Mouse (Mus musculus): ENCODE data around the gene Olfr196. TPM values are rescaled to one million over a fixed set of nuclear protein-coding genes. Genes with fewer than 3 reads are reported as not detected.
"Not testable (repeated sequence)": the region's sequence is repeated elsewhere in the genome, so short reads cannot be mapped to it uniquely, and the experiment has no call there.

Gene Olfr196
- not detected in 2 replicates for polyA plus RNA-seq (2015; fragmentation: Nextera tagmentation; extraction: Ambion mirVana)

DNA sequence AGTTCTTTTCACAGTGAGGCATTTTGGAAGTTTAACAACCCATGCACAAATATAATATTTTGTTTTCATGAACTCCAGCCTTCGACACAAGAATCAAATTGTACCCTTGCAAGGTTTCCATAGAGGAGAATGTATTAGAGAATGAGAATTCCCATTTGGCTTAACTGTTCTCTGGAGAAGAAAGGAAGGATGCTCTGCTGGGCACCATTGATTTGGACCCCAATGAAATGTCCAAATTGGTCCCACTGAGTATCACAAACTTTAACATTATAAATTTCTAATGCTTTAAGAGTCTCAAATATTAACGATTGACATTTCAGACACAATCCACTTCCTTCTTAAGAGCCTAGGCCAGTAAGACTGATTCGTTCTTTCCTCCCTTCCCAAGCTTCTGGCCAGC, at the start of gene Olfr196:
Gene Olfr196, minus strand, starts transcription at position 101 of the 400 bp plus-strand sequence.
- H3K4me2 ChIP-seq = no peak within 1 kb of the TSS
- H3K27me3 ChIP-seq = no peaks in the 10 kb centered on the region
- H3K27ac ChIP-seq = no peak within 1 kb of the TSS
- H3K36me3 ChIP-seq = no peaks in the 10 kb centered on the region
- no peak for ATAC-seq (replicated peaks; ENCODE audit: low FRiP score)
- H3K9ac ChIP-seq = no peak within 1 kb of the TSS
- 67% methylated on average over 3 of the region's 3 CpGs for WGBS
- H3K4me1 ChIP-seq = no peaks in the 10 kb centered on the region
- H3K9me3 ChIP-seq (replicated peaks) = no peaks in the 10 kb centered on the region
- H3K4me3 ChIP-seq (replicated peaks) = no peak within 1 kb of the TSS

- not testable (repeated sequence) for H3K36me3 ChIP-seq; H3K9ac ChIP-seq; H3K4me2 ChIP-seq; H3K9me3 ChIP-seq (replicated peaks); H3K27ac ChIP-seq; ATAC-seq (replicated peaks; ENCODE audit: low FRiP score); H3K27me3 ChIP-seq; H3K4me1 ChIP-seq; H3K4me3 ChIP-seq (replicated peaks)
- 73% methylated on average over 1 of the region's 1 CpGs for WGBS
These were observed 49.4 kb upstream of the Olfr196 start, which contains the start of gene Olfr199 for GRCm38 (mm10) chr16:59219667-59220066. Gene Olfr199, minus strand, starts transcription at chr16:59219767.

GRCm38 (mm10) chr16:59217861-59218260, 47.6 kb upstream of the Olfr196 start:
- not testable (repeated sequence) for H3K9me3 ChIP-seq (replicated peaks); H3K4me3 ChIP-seq (replicated peaks); H3K27ac ChIP-seq; H3K36me3 ChIP-seq; H3K4me2 ChIP-seq; H3K9ac ChIP-seq; H3K4me1 ChIP-seq; ATAC-seq (replicated peaks; ENCODE audit: low FRiP score); H3K27me3 ChIP-seq
- WGBS = 80% methylated on average over 3 of the region's 3 CpGs

GRCm38 (mm10) chr16:59203433-59203832, 33.2 kb upstream of the Olfr196 start, which contains the start of gene Olfr198:
Gene Olfr198, minus strand, starts transcription at chr16:59203533.
- not testable (repeated sequence) for ATAC-seq (replicated peaks; ENCODE audit: low FRiP score)

DNA sequence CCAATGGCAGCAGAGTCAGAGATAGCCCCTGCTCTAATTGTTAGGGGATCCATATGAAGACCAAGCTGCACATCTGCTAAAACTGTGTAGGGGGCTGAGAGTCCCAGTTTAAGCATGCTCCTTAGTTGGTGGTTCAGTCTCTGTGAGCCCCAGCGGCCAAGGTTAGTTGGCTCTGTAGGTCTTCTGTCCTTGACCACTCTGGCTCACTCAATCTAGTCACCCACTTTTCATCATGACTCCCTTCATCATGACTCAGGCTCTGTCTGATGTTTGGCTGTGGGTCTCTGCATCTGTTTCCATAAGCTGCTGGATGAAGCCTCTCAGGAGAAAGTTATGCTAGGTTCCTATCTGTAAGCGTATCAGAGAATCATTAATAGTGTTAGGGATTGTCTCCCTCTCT, 18.3 kb downstream of the Olfr196 start:
- 89% methylated on average over 2 of the region's 2 CpGs for WGBS
- Histone ChIP-seq H3K27ac (no peak overlapping the region), H3K4me3 (replicated peaks) (no peak overlapping the region)

More at GRCm38 (mm10) chr16:59203433-59203832, 33.2 kb upstream of the Olfr196 start, which contains the start of gene Olfr198:
- not testable (repeated sequence) for H3K27ac ChIP-seq; H3K4me3 ChIP-seq (replicated peaks); H3K9me3 ChIP-seq (replicated peaks); H3K4me2 ChIP-seq; H3K36me3 ChIP-seq; H3K9ac ChIP-seq; H3K27me3 ChIP-seq; H3K4me1 ChIP-seq
- 71% methylated on average over 1 of the region's 1 CpGs for WGBS

GRCm38 (mm10) chr16:59146746-59147145, 23.5 kb downstream of the Olfr196 start, which contains the start of gene Olfr195:
Gene Olfr195, plus strand, starts transcription at chr16:59147046.
- Histone ChIP-seq H3K4me2 (no peak within 1 kb of the TSS), H3K9ac (no peak within 1 kb of the TSS), H3K36me3 (no peaks in the 10 kb centered on the region), H3K9me3 (replicated peaks) (no peaks in the 10 kb centered on the region), H3K4me1 (no peaks in the 10 kb centered on the region), H3K4me3 (replicated peaks) (no peak within 1 kb of the TSS), H3K27me3 (no peaks in the 10 kb centered on the region), H3K27ac (no peak within 1 kb of the TSS)
- 98% methylated on average over 1 of the region's 1 CpGs for WGBS
- no peak for ATAC-seq (replicated peaks; ENCODE audit: low FRiP score)

More for the DNA sequence above, 18.3 kb downstream of the Olfr196 start:
- H3K9ac ChIP-seq = no peak overlapping the region
- H3K4me1 ChIP-seq = no peaks in the 10 kb centered on the region
- no peak for ATAC-seq (replicated peaks; ENCODE audit: low FRiP score)
- H3K36me3 ChIP-seq = no peaks in the 10 kb centered on the region
- H3K27me3 ChIP-seq = no peaks in the 10 kb centered on the region
- H3K9me3 ChIP-seq (replicated peaks) = no peaks in the 10 kb centered on the region
- H3K4me2 ChIP-seq = no peak overlapping the region

- Histone ChIP-seq H3K36me3 (no peaks in the 10 kb centered on the region), H3K4me1 (no peaks in the 10 kb centered on the region), H3K4me3 (replicated peaks) (no peak overlapping the region), H3K4me2 (no peak overlapping the region), H3K9ac (no peak overlapping the region), H3K27ac (no peak overlapping the region), H3K9me3 (replicated peaks) (no peaks in the 10 kb centered on the region), H3K27me3 (no peaks in the 10 kb centered on the region)
- ATAC-seq (replicated peaks; ENCODE audit: low FRiP score) = no peak
These were observed 29.1 kb downstream of the Olfr196 start for GRCm38 (mm10) chr16:59141105-59141504.

GRCm38 (mm10) chr16:59130740-59131139, 39.5 kb downstream of the Olfr196 start:
- H3K4me2 ChIP-seq = no peak overlapping the region
- 91% methylated on average over 1 of the region's 1 CpGs for WGBS
- H3K36me3 ChIP-seq = no peaks in the 10 kb centered on the region
- H3K9me3 ChIP-seq (replicated peaks) = no peaks in the 10 kb centered on the region
- H3K9ac ChIP-seq = no peak overlapping the region
- no peaks in the 10 kb centered on the region for H3K27me3 ChIP-seq
- no peak for ATAC-seq (replicated peaks; ENCODE audit: low FRiP score)
- no peak overlapping the region for H3K4me3 ChIP-seq (replicated peaks)
- H3K27ac ChIP-seq = no peak overlapping the region
- H3K4me1 ChIP-seq = no peaks in the 10 kb centered on the region

DNA sequence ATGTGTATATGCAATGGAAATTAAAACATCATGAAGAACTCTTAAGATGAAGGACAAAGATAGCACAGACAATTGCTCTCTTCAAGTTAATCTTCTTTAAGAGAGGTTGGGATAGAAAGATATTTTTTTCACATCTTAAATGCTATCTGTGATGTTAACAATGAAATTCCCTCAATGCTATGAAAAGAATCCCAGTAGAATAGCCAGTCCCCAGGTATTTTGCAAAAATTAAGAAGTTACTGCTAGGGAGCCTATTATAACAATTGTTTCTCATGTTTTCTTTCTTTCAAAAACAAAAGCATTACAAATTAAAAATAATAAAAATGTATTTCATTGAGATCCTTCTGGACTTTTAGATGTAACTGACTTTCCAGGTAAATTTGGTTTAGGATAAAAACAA, 49.3 kb downstream of the Olfr196 start, which contains the start of gene Olfr194:
Gene Olfr194, minus strand, starts transcription at position 101 of the 400 bp plus-strand sequence.
- Histone ChIP-seq H3K9ac (no peak within 1 kb of the TSS), H3K9me3 (replicated peaks) (0 out of 2 replicates have a peak, but pooled peaks cover 2% of the 10 kb centered on the region), H3K4me1 (no peaks in the 10 kb centered on the region), H3K4me2 (no peak within 1 kb of the TSS), H3K27me3 (no peaks in the 10 kb centered on the region), H3K4me3 (replicated peaks) (no peak within 1 kb of the TSS), H3K36me3 (no peaks in the 10 kb centered on the region), H3K27ac (no peak within 1 kb of the TSS)
- ATAC-seq (replicated peaks; ENCODE audit: low FRiP score) = no peak

Other genes with a start within 250 kb of the Olfr196 start
- not detected in 2 replicates for gene Olfr181, start 241.7 kb downstream of the Olfr196 start, polyA plus RNA-seq (2015; fragmentation: Nextera tagmentation; extraction: Ambion mirVana)
- not detected in 2 replicates for gene Olfr180, start 241.1 kb downstream of the Olfr196 start, polyA plus RNA-seq (2015; fragmentation: Nextera tagmentation; extraction: Ambion mirVana)
- gene Olfr183, start 175.1 kb downstream of the Olfr196 start, polyA plus RNA-seq (2015; fragmentation: Nextera tagmentation; extraction: Ambion mirVana) = not detected in 2 replicates
- not detected in 2 replicates for gene Olfr186, start 140.2 kb downstream of the Olfr196 start, polyA plus RNA-seq (2015; fragmentation: Nextera tagmentation; extraction: Ambion mirVana)
- not detected in 2 replicates for gene Olfr187, start 130.7 kb downstream of the Olfr196 start, polyA plus RNA-seq (2015; fragmentation: Nextera tagmentation; extraction: Ambion mirVana)
- gene Olfr190, start 92.4 kb downstream of the Olfr196 start, polyA plus RNA-seq (2015; fragmentation: Nextera tagmentation; extraction: Ambion mirVana) = not detected in 2 replicates
- gene Olfr191, start 80.6 kb downstream of the Olfr196 start, polyA plus RNA-seq (2015; fragmentation: Nextera tagmentation; extraction: Ambion mirVana) = not detected in 2 replicates
- not detected in 2 replicates for gene Olfr193, start 58.6 kb downstream of the Olfr196 start, polyA plus RNA-seq (2015; fragmentation: Nextera tagmentation; extraction: Ambion mirVana)
- gene Olfr194, start 49.4 kb downstream of the Olfr196 start, polyA plus RNA-seq (2015; fragmentation: Nextera tagmentation; extraction: Ambion mirVana) = not detected in 2 replicates
- 0.06 TPM in 1 of 2 replicates, not detected in the other for gene Olfr195, start 23.4 kb downstream of the Olfr196 start, polyA plus RNA-seq (2015; fragmentation: Nextera tagmentation; extraction: Ambion mirVana)
- not detected in 2 replicates for gene Olfr198, start 33.1 kb upstream of the Olfr196 start, polyA plus RNA-seq (2015; fragmentation: Nextera tagmentation; extraction: Ambion mirVana)
- not detected in 2 replicates for gene Olfr199, start 49.3 kb upstream of the Olfr196 start, polyA plus RNA-seq (2015; fragmentation: Nextera tagmentation; extraction: Ambion mirVana)
- not detected in 2 replicates for gene Olfr201, start 102.2 kb upstream of the Olfr196 start, polyA plus RNA-seq (2015; fragmentation: Nextera tagmentation; extraction: Ambion mirVana)
- gene Olfr202, start 116.3 kb upstream of the Olfr196 start, polyA plus RNA-seq (2015; fragmentation: Nextera tagmentation; extraction: Ambion mirVana) = not detected in 2 replicates
- gene Olfr203, start 128.4 kb upstream of the Olfr196 start, polyA plus RNA-seq (2015; fragmentation: Nextera tagmentation; extraction: Ambion mirVana) = not detected in 2 replicates
- not detected in 2 replicates for gene Olfr204, start 147.8 kb upstream of the Olfr196 start, polyA plus RNA-seq (2015; fragmentation: Nextera tagmentation; extraction: Ambion mirVana)
- gene Olfr205, start 160.7 kb upstream of the Olfr196 start, polyA plus RNA-seq (2015; fragmentation: Nextera tagmentation; extraction: Ambion mirVana) = not detected in 2 replicates
- gene Olfr206, start 178.8 kb upstream of the Olfr196 start, polyA plus RNA-seq (2015; fragmentation: Nextera tagmentation; extraction: Ambion mirVana) = not detected in 2 replicates
- gene Olfr209, start 193.5 kb upstream of the Olfr196 start, polyA plus RNA-seq (2015; fragmentation: Nextera tagmentation; extraction: Ambion mirVana) = not detected in 2 replicates
- not detected in 2 replicates for gene Gabrr3, start 236.9 kb upstream of the Olfr196 start, polyA plus RNA-seq (2015; fragmentation: Nextera tagmentation; extraction: Ambion mirVana)

All from kidney, embryonic 15.5 days (tissue).